Mouse (Mus musculus) liver, embryonic 12.5 days (tissue): ENCODE measurements around the gene Lrrc8d. TPM values are rescaled to one million over a fixed set of nuclear protein-coding genes. Genes with fewer than 3 reads are reported as not detected.
A peak's percentile ranks its signal among the peaks of the same experiment; 100 is the strongest.

Experiments
- ATAC-seq: fragments of 200-750 bp; cut with Nextera tagmentation; 2 replicates; pipeline ENCODE4 v1.8.0; 2017; ENCODE audit warnings: moderate number of reproducible peaks, mild to moderate bottlenecking, moderate library complexity
- H3K27ac ChIP-seq: fragments of 300-500 bp; sonication (generic); 2 replicates; pipeline ENCODE4 v1.5.1; 2016; ENCODE audit warnings: mild to moderate bottlenecking
- H3K27me3 ChIP-seq: fragments of 300-500 bp; sonication (generic); replicated peaks from 2 replicates; pipeline ENCODE4 v1.6.1; 2016; ENCODE audit warnings: mild to moderate bottlenecking, moderate library complexity
- H3K36me3 ChIP-seq: fragments of 300-500 bp; sonication (generic); 2 replicates; pipeline ENCODE4 v1.6.1; 2016; ENCODE audit warnings: mild to moderate bottlenecking, moderate library complexity
- H3K4me1 ChIP-seq: fragments of 300-500 bp; sonication (generic); 2 replicates; pipeline ENCODE4 v1.6.1; 2016
- H3K4me2 ChIP-seq: fragments of 300-500 bp; sonication (generic); 2 replicates; pipeline ENCODE4 v1.6.1; 2016; ENCODE audit warnings: mild to moderate bottlenecking, moderate library complexity
- H3K4me3 ChIP-seq: fragments of 300-500 bp; sonication (generic); 2 replicates; pipeline ENCODE4 v1.5.1; 2016; ENCODE audit warnings: mild to moderate bottlenecking, moderate library complexity
- H3K9ac ChIP-seq: fragments of 300-500 bp; sonication (generic); 2 replicates; pipeline ENCODE4 v1.6.1; 2016; ENCODE audit warnings: mild to moderate bottlenecking, moderate library complexity
- H3K9me3 ChIP-seq: fragments of 300-500 bp; sonication (generic); replicated peaks from 2 replicates; pipeline ENCODE4 v1.6.1; 2016; ENCODE audit warnings: mild to moderate bottlenecking, moderate library complexity
- WGBS: fragments of 180-500 bp; shearing (Covaris S2); methylation state at CpG from one replicate; pipeline ENCODE4 v1.1.7; 2016; ENCODE audit not compliant: insufficient replicate concordance; 5-methylcytosine and 5-hydroxymethylcytosine counted together
- polyA plus RNA-seq: library from polyadenylated mRNA; unstranded; fragments of >200 nt; fragmentation: Nextera tagmentation; extraction: Ambion mirVana; gene quantifications from 2 replicates; pipeline ENCODE4 v1.2.1, GENCODE M21; 2016

Lrrc8d gene
- polyA plus RNA-seq, 1 experiment from 2014 or later = 14.5 TPM

GRCm38 (mm10) chr5:105704573-105704972 is 4.8 kb downstream of the Lrrc8d start:
- no peak overlapping the region for H3K4me3 ChIP-seq
- peaks cover 65% of the 10 kb centered on the region for H3K4me1 ChIP-seq
- no peak overlapping the region for H3K27ac ChIP-seq
- no peak overlapping the region for H3K4me2 ChIP-seq
- WGBS = 66% methylated on average over 9 of the region's 9 CpGs
- H3K27me3 ChIP-seq = peaks cover 11% of the 10 kb centered on the region
- H3K9me3 ChIP-seq = no peaks in the 10 kb centered on the region
- no peak overlapping the region for H3K9ac ChIP-seq
- ATAC-seq = no peak
- no peaks in the 10 kb centered on the region for H3K36me3 ChIP-seq

DNA sequence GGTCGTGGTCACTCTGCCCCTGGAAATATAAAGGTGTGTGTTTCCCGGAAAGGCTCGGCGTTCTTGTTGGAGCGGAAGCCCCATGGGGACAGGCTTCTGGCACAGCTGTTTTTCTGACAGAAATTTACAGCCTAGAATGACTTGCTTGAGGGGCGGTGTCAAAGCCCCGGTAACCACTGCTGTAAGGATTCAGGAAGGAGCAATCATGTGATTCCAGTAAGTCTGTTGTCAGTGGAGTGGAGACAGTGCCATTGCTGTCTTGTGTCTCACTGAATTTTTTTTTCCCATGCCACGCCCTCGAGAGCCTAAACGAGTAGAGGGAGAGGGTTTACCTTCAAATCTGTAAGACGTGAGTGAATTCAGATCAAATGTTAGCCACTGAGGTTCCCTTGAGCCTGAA is 6.9 kb downstream of the Lrrc8d start:
- H3K4me2 ChIP-seq = no peak overlapping the region
- H3K27me3 ChIP-seq = no peaks in the 10 kb centered on the region
- no peaks in the 10 kb centered on the region for H3K36me3 ChIP-seq
- peaks cover 52% of the 10 kb centered on the region for H3K4me1 ChIP-seq
- 59% methylated on average over 11 of the region's 11 CpGs for WGBS
- H3K27ac ChIP-seq = no peak overlapping the region
- no peak overlapping the region for H3K4me3 ChIP-seq
- ATAC-seq = no peak
- no peaks in the 10 kb centered on the region for H3K9me3 ChIP-seq
- no peak overlapping the region for H3K9ac ChIP-seq

GRCm38 (mm10) chr5:105708276-105708675 is 8.5 kb downstream of the Lrrc8d start:
- Histone ChIP-seq H3K4me2 (no peak overlapping the region), H3K4me3 (no peak overlapping the region), H3K36me3 (no peaks in the 10 kb centered on the region), H3K27ac (no peak overlapping the region), H3K27me3 (no peaks in the 10 kb centered on the region), H3K4me1 (peaks cover 38% of the 10 kb centered on the region), H3K9me3 (no peaks in the 10 kb centered on the region), H3K9ac (no peak overlapping the region)
- 65% methylated on average over 5 of the region's 5 CpGs for WGBS
- no peak for ATAC-seq

DNA sequence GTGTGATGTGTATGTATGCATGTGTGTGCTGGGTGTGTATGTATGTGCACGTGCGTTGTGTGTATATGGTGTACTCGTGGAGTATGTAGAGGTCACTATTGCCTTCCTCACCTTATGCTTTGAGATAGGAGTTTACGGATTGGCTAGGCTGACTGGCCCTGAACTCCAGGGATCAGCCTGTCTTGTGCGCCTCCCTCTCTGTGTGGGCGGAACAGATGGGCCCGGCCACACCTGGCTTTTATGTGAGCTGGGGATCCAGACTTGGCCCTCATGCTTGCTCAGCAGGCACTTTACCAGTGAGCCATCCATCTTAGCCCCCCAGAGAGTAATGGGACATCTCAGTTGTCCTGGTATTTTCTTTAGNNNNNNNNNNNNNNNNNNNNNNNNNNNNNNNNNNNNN is 10.7 kb downstream of the Lrrc8d start:
- no peaks in the 10 kb centered on the region for H3K9me3 ChIP-seq
- H3K27me3 ChIP-seq = no peaks in the 10 kb centered on the region
- H3K4me2 ChIP-seq = no peak overlapping the region
- H3K9ac ChIP-seq = no peak overlapping the region
- no peak overlapping the region for H3K27ac ChIP-seq
- no peak overlapping the region for H3K4me3 ChIP-seq
- ATAC-seq = 0 out of 2 replicates have a peak, but pooled peaks have one; percentile 23
- peaks cover 37% of the 10 kb centered on the region for H3K4me1 ChIP-seq
- 89% methylated on average over 7 of the region's 7 CpGs for WGBS
- no peaks in the 10 kb centered on the region for H3K36me3 ChIP-seq

GRCm38 (mm10) chr5:105714446-105714845 is 14.7 kb downstream of the Lrrc8d start:
- H3K9me3 ChIP-seq = no peaks in the 10 kb centered on the region
- WGBS = 78% methylated on average over 6 of the region's 6 CpGs
- no peak overlapping the region for H3K4me2 ChIP-seq
- no peak overlapping the region for H3K27ac ChIP-seq
- no peaks in the 10 kb centered on the region for H3K27me3 ChIP-seq
- no peak overlapping the region for H3K4me3 ChIP-seq
- peaks cover 56% of the 10 kb centered on the region for H3K4me1 ChIP-seq
- ATAC-seq = no peak
- no peaks in the 10 kb centered on the region for H3K36me3 ChIP-seq
- no peak overlapping the region for H3K9ac ChIP-seq

GRCm38 (mm10) chr5:105715095-105715494 is 15.3 kb downstream of the Lrrc8d start:
- Histone ChIP-seq H3K4me1 (peaks cover 62% of the 10 kb centered on the region), H3K27me3 (no peaks in the 10 kb centered on the region), H3K9me3 (no peaks in the 10 kb centered on the region), H3K4me2 (no peak overlapping the region), H3K36me3 (no peaks in the 10 kb centered on the region), H3K9ac (no peak overlapping the region), H3K4me3 (no peak overlapping the region), H3K27ac (no peak overlapping the region)
- no peak for ATAC-seq
- WGBS = 82% methylated on average over 8 of the region's 8 CpGs

DNA sequence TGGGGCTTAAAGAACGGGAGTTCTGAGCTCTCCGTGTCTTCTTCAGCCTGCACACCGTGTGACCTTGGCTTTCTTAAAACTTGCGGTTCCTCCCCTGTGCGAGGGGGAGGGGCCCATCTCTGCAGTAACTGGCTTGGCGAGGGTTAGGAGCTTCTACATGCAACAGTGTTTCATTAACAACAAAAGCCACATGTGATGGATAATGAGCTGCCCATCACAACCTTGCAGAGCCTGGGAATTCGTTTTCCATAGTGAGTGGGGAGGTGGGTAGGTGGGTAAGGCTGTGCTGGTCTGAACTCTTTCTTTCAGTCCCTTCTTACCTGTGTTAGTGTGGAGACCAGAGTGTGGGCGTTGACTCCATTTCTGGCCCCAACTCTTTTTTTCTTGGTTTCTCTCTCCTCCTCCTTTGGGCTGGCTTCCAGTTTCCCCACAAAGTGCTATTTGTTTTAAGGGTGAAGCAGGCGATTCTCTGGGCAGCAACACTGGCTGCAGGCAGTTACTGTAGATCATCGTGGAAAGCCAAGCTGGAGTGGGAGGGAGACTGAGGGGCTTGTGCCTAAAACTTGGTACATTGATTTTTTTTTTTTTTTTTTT is 15.9 kb downstream of the Lrrc8d start:
- H3K4me1 ChIP-seq = peaks cover 67% of the 10 kb centered on the region

GRCm38 (mm10) chr5:105717294-105717693 is 17.5 kb downstream of the Lrrc8d start:
- no peak for ATAC-seq
- peak overlapping the region; percentile 55 for H3K4me2 ChIP-seq
- no peak overlapping the region for H3K4me3 ChIP-seq
- H3K27me3 ChIP-seq = no peaks in the 10 kb centered on the region
- WGBS = 61% methylated on average over 7 of the region's 7 CpGs
- peaks cover 3% of the 10 kb centered on the region; the same call in 1 of the 2 replicates for H3K36me3 ChIP-seq
- H3K9me3 ChIP-seq = no peaks in the 10 kb centered on the region
- H3K27ac ChIP-seq = peak overlapping the region; percentile 76
- peaks cover 75% of the 10 kb centered on the region for H3K4me1 ChIP-seq
- H3K9ac ChIP-seq = no peak overlapping the region

More for the DNA sequence above, 15.9 kb downstream of the Lrrc8d start:
- Histone ChIP-seq H3K4me3 (no peak overlapping the region), H3K9ac (no peak overlapping the region), H3K4me2 (no peak overlapping the region), H3K27me3 (no peaks in the 10 kb centered on the region), H3K27ac (no peak overlapping the region), H3K9me3 (no peaks in the 10 kb centered on the region), H3K36me3 (peaks cover 3% of the 10 kb centered on the region; the same call in 1 of the 2 replicates)
- WGBS = 39% methylated on average over 10 of the region's 10 CpGs
- no peak for ATAC-seq

DNA sequence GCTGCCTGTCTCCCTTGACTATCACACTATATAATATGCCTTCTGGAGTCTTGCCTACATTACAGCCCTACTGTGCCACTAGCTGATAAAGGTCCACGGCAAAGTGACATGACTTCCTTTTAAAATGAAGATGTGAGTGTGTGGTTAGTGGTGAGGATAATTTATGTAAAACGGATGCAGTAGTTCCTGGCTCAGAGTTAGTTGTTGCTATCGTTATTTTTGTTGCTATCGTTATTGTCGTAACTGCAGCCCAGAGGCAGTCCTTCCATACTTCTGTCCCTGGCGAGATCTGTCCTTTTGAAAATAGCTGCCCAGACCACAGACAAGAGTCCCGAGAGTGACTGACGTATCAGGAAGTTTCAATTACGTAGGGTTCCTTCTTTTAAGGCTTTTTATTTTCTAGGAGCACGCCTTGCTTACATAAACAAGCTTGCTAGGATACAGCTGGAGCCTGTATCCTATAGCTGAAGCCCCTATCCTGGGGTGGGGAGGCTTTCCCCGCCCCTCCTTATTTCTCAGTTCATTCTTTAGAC is 18.4 kb downstream of the Lrrc8d start:
- WGBS = 19% methylated on average over 11 of the region's 11 CpGs
- Histone ChIP-seq H3K36me3 (peaks cover 9% of the 10 kb centered on the region; the same call in 1 of the 2 replicates), H3K4me1 (peaks cover 75% of the 10 kb centered on the region), H3K4me2 (peak overlapping the region; percentile 55), H3K27ac (peak overlapping the region; percentile 76), H3K9me3 (no peaks in the 10 kb centered on the region), H3K9ac (peak overlapping the region; percentile 49), H3K27me3 (no peaks in the 10 kb centered on the region), H3K4me3 (peak overlapping the region; percentile 22)
- ATAC-seq = peak; percentile 74

- H3K27ac ChIP-seq = no peak overlapping the region
- H3K4me3 ChIP-seq = no peak overlapping the region
- no peaks in the 10 kb centered on the region for H3K9me3 ChIP-seq
- H3K27me3 ChIP-seq = no peaks in the 10 kb centered on the region
- no peak for ATAC-seq
- WGBS = 72% methylated on average over 4 of the region's 4 CpGs
- no peak overlapping the region for H3K9ac ChIP-seq
- H3K36me3 ChIP-seq = peaks cover 13% of the 10 kb centered on the region
- H3K4me1 ChIP-seq = peaks cover 55% of the 10 kb centered on the region
- H3K4me2 ChIP-seq = no peak overlapping the region
Observed at GRCm38 (mm10) chr5:105721267-105721666, 21.5 kb downstream of the Lrrc8d start.

DNA sequence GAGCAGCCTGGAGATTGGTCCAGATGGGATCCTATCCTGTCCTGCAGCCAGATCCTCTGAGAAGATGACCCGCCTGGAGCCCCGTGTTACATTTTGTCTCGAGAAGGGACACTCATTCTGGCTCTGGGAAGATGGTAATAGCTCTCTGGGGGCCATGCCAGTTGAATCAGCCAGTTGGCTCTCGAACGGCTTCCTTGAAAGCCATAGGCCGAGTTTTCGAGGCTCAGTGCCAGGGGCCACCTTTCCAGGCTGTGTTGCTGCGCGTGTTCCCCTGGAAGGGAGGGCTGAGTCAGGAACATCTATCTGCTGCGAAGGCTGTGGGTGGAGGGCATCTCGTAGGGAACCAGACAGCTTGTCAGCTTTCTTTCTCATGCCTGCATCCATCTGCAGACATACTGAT is 23.0 kb downstream of the Lrrc8d start:
- Histone ChIP-seq H3K4me3 (no peak overlapping the region), H3K4me2 (no peak overlapping the region), H3K4me1 (peaks cover 40% of the 10 kb centered on the region), H3K27me3 (no peaks in the 10 kb centered on the region), H3K9me3 (no peaks in the 10 kb centered on the region), H3K36me3 (peaks cover 13% of the 10 kb centered on the region), H3K9ac (no peak overlapping the region), H3K27ac (no peak overlapping the region)
- WGBS = 80% methylated on average over 11 of the region's 11 CpGs
- no peak for ATAC-seq

GRCm38 (mm10) chr5:105730193-105730831 is 30.5 kb downstream of the Lrrc8d start:
- Histone ChIP-seq H3K4me1 (peaks cover 52% of the 10 kb centered on the region), H3K27me3 (no peaks in the 10 kb centered on the region), H3K9me3 (no peaks in the 10 kb centered on the region), H3K4me2 (peak overlapping the region; percentile 91; the same call in 1 of the 2 replicates), H3K4me3 (no peak overlapping the region), H3K36me3 (peaks cover 7% of the 10 kb centered on the region), H3K9ac (peak overlapping the region; percentile 83; the same call in 1 of the 2 replicates), H3K27ac (peak overlapping the region; percentile 68)
- no peak for ATAC-seq
- 81% methylated on average over 6 of the region's 6 CpGs for WGBS
